Mouse (Mus musculus): ENCODE results near the gene Itsn1.

DNA sequence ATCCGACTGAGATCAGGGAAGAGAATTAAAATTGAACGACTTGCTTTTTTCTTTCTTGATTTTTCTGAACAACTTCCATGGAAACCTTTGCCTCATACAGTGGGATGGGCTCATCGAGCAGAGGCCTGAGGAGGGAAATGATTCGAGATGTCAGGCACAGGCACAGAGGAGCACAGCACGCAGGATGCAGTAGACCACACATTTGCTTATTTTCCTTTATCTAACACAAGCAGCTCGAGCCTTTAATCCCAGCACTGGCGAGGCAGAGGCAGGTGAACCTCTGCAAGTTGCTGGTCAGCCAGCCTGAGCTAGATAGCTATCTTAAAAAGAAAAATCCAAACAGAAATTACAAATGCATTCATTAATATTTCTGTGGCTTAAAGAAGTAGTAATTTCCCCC, 39.3 kb upstream of the Itsn1 start:
- TF ChIP-seq EP300 (IDR thresholded peaks at IDR 0.05; ENCODE audit: low read depth) (no peak; the same call in none of the 2 replicates), CTCF (IDR thresholded peaks at IDR 0.05; ENCODE audit: low read depth) (no peak)

Data from liver, embryonic 14.5 days (tissue).